Mouse (Mus musculus) spleen, postnatal 36 days (tissue): ENCODE data around the gene Cadps.

ENCODE experiments used
- DNase-seq, 2 experiments: peaks; one replicate each; pipeline ENCODE4 v3.0.0; 2022; ENCODE audit warnings: low spot score in 2 of 2, mixed read lengths in 1 of 2

Gene Cadps

DNA sequence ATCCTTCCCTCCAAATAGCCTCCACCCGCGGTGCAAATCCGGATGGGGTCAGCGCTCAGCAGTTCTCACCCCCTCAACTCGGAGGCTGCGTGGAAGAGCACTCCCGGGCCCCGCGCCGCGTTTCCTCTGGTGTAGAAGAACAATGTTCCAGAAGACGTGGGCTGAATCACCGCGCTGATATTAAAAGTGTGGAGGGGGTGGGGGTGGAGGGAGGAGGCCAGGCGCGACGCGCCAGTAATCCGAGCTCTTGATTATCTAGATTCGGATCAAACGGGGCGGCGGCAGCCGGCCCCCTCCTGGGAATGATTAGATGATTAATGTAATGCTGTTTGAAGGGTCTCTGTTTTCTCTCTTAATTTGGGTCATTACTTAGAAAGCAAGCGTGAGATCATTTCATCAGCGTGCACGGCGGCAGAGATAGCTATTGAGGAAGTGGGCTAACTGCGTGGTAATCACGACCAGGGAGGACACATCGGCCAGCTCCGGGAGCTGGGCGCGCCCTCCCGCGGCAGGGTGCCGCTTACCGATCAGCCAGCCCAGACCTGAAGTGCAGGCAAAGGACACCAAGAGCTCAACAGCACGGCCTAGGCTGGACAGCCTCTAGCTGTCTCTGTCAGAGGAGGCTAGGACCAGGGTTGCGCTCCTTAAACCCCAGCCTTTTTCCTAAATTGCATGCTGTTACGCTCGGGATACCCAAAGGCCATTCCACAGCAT is 481.6 kb downstream of the Cadps start:
- no peak for DNase-seq

DNA sequence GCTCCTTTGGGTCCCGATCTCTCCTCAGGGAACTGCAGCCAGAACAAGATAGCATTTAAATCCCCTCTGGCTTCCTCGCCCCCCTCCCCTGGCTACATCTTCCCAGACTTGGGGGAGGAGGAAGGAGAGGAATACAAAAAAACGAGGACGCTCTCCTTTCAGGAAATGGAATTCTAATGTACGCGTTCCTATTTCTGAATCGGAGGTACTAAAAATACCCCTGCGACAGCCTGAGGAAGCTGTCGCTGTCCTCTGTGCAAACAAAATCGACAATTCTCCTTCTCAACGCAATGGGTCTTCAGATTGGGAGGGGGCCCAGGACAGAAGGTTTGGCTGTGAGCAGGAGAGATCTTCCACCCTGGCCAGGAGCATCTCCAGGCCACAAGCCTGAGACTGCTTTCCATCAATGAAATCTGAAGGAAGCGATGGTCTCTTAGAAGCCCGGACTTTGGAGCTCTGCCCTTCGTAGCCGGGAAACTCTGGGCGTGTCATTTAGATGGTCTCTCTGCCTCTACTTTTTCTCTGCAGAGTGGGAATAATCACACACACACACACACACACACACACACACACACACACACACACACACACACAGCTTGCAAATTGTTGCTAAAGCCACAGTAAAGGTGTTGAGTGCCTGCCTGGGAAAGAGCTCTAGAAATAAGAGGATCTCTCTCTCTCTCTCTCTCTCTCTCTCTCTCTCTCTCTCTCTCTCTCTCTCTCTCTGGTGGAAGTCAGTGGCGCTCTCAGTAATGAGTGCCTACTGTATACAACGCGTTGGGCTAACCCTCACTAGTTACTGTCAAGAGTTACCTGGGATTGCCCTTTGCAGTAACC is 482.4 kb downstream of the Cadps start:
- no peak for DNase-seq

DNA sequence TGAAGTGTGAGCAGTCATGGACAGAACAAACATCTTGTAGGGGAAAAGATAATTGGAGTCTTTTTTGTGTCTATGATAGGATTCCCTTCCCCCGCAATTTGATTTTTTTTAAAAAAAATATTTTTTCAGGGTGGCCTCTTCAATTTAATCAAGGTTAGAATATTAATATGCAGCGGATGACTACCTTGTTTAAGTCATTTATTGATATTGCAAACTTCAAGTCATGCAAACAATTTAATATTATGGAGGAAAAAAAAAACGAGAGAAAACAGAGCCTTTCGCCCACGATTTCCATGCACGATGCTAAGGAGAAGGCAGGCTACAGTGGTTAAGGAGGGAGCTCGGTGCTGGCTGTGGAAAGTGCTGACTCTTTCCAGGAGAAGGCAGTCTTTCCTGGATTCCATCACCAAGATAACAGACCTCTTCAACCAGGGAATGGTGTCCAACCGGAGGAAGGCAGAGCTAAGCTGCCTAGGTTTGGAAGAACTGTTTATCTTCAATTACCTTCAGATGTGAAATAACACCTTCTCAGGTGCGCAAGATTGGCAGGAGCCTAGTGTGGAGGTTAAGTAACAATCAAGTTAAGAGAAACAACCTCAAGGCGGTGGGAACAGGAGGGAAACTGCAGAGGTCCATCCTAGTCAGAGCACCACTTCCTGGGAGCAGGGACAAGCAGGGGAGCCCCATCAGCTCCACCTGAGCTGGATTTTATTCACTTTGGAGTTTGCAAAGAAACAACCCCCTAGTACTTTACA is 483.9 kb downstream of the Cadps start:
- no peak for DNase-seq

DNA sequence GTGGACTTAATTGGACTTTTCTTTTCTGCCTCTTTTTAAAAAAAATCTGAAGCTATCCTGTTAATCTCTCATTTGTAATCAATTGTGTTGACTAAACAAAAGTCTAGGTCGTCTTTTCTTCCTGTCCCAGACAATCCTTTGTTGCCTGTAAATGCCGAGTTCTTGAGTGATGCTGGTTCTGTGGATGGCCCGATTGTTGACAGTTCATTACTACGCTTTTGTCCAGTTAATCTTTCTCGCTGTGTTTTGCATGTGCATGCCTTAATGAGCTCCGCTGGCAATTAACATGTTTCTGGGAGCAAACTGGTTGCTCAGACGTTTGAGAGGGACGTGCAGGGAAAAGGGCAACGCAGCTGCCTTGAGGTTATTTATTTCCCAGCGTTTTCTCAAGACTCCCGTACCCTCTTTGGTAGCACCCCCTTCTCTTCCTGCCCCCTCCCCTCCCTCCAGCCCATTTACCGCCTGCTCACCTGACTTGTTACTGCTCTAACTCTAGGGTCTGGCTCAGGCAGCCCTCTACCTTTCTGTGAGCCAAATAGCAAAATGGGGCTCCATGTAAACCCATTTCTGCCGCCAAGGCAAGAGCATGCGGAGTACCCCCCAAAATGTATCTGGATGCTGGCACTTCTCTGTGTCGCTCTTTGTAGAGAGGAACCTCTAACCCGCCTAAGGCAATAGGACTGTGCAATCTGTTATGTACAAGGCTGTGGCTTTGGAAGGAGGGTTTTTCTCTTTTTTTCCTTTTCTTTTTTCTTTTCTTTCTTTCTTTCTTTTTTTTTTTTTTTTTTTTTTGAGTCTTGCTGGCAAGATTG is 484.7 kb downstream of the Cadps start:
- DNase-seq = no peak

DNA sequence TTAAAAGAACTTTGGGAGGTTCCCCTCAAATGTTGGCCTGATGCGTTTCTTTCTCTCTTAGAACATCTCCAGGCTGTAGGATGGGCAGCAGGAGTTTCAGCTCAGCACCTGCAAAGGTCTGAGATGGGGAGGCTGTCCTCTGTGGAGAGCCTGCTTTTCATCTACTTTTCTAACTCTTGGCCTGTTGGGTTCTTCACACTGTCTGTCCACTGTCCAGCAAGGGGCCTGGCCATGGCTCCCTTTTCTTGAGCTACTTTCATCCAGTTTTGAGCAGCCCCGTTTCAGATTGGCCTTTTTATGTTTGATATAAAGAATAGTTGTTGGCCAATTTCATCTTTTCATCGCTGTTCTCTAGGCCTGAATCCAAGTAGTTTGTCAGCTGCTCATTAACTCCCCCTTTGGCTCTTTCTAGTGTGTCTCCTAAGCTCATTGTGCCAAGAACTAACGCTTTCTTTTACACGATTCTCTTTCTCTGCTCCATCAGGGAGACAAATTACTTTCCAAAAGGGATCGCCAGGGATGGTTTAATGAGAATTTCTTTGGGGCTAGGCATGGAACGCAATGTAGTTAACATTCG is 485.4 kb downstream of the Cadps start:
- no peak for DNase-seq

DNA sequence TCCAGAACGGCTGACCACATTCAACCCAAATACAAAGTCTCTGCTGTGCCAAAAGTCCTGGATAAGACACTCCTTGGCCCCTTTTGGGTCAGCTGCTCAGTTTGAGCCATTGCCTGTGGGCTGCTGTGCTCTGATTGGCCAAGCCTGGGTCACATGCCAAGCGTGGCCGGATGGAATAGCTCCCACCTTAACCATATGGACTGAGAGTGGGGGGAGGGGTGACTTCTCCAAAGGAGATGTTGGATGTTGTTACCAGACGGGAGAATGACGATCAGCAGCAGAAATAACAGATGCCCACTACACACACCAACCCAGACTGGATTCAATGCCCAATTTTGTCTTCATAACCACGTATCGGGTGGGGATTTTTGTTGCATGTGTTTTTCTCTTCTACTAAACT is 488.0 kb downstream of the Cadps start:
- DNase-seq = no peak

DNA sequence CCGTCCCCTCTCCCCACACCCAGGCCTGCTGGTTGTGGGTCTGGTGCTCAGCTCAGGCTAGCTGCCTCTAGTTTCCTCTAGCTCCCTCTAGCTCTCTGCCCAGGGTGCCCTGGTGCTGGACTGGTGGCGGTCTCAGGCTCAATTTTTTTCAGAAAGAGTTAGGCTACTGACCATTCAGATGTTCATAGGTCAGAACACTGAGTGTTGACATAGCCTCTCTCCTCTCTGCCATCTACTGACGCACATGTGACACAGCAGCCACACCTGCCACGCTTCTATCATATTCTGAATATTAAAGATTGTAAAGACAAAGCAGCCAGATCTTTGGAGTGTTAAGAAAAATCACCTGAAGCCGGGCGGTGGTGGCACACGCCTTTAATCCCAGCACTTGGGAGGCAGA is 489.3 kb downstream of the Cadps start:
- DNase-seq = no peak
